Mouse (Mus musculus): Measurements from ENCODE around the gene Zfp1. TPM values are rescaled to one million over a fixed set of nuclear protein-coding genes. Genes with fewer than 3 reads are reported as not detected.

Gene Zfp1
- polyA plus RNA-seq, 1 experiment from 2014 or later: 7.8 TPM

DNA sequence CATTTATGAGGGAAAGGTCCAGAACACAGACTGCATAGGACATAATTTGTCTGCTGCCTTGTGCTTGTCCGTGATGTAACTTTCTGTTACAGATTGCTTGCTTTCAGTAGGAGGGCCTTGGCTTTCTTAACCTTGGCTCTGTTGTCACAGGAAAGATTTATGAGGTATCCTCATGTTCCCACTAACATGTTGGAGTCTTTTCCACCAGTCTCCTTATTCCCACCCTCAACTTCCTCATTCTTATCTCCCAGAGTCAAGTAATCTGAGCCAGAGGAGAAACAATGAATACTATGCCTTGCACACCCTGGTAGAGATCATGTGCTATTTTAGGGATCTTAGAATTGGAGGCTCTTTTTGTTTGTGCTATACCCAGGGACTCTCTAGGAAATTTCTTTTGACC is 45.9 kb upstream of the Zfp1 start:
- no peak overlapping the region for H3K9ac ChIP-seq (ENCODE audit: low read depth, low read length)
- 0% methylated on average over 1 of the region's 1 CpGs for WGBS
- H3K4me3 ChIP-seq (ENCODE audit: low read depth, low read length): no peak overlapping the region
- no peak for TF ChIP-seq CTCF (IDR thresholded peaks at IDR 0.05; ENCODE audit: low read depth)
- H3K36me3 ChIP-seq (ENCODE audit: control insufficient read depth, insufficient read depth): no peaks in the 10 kb centered on the region
- no peaks in the 10 kb centered on the region for H3K27me3 ChIP-seq (replicated peaks; ENCODE audit: control insufficient read depth, insufficient read depth, low read length)
- H3K27ac ChIP-seq (ENCODE audit: low read depth, low read length): peak overlapping the region; percentile 71
- H3K4me2 ChIP-seq (replicated peaks; ENCODE audit: low read depth): peak overlapping the region; percentile 1; the same call in 1 of the 2 replicates
- H3K4me1 ChIP-seq (replicated peaks; ENCODE audit: control insufficient read depth, insufficient read depth, low read length): peaks cover 21% of the 10 kb centered on the region
- ATAC-seq: peak; percentile 79
- H3K9me3 ChIP-seq (ENCODE audit: control insufficient read depth): no peaks in the 10 kb centered on the region

GRCm38 (mm10) chr8:111599707-111600444 is 43.3 kb upstream of the Zfp1 start:
- Histone ChIP-seq H3K9me3 (ENCODE audit: control insufficient read depth) (no peaks in the 10 kb centered on the region), H3K27ac (ENCODE audit: low read depth, low read length) (no peak overlapping the region), H3K4me3 (ENCODE audit: low read depth, low read length) (no peak overlapping the region), H3K4me1 (replicated peaks; ENCODE audit: control insufficient read depth, insufficient read depth, low read length) (peaks cover 21% of the 10 kb centered on the region), H3K36me3 (ENCODE audit: control insufficient read depth, insufficient read depth) (no peaks in the 10 kb centered on the region), H3K27me3 (replicated peaks; ENCODE audit: control insufficient read depth, insufficient read depth, low read length) (no peaks in the 10 kb centered on the region), H3K9ac (ENCODE audit: low read depth, low read length) (no peak overlapping the region), H3K4me2 (replicated peaks; ENCODE audit: low read depth) (no peak overlapping the region)
- no peak for ATAC-seq
- WGBS: 72% methylated on average over 9 of the region's 9 CpGs
- TF ChIP-seq CTCF (IDR thresholded peaks at IDR 0.05; ENCODE audit: low read depth): 0 out of 2 replicates have a peak, but pooled peaks have one; percentile 6

DNA sequence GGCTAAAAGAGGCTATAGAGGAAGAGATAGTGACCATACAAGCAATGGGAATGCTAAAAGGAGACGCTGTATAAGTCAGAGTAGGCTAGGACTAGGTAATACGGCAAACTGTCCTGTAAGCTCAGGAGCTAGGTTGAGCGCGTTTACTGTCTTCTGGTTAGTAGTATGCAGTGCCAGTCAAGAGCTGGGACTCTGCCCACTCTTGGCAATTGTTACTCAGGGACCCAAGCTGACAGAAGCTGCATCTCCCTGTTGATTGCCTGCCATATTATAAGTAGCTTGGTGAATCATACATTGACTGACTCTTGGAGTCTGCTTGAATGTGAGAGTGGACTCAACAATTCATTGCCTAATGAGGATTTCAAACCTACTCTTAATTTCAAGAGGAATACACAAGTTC is 41.2 kb upstream of the Zfp1 start:
- TF ChIP-seq CTCF (IDR thresholded peaks at IDR 0.05; ENCODE audit: low read depth): no peak
- no peak overlapping the region for H3K9ac ChIP-seq (ENCODE audit: low read depth, low read length)
- peaks cover 5% of the 10 kb centered on the region; the same call in 1 of the 2 replicates for H3K4me1 ChIP-seq (replicated peaks; ENCODE audit: control insufficient read depth, insufficient read depth, low read length)
- H3K27ac ChIP-seq (ENCODE audit: low read depth, low read length): no peak overlapping the region
- 92% methylated on average over 4 of the region's 4 CpGs for WGBS
- no peaks in the 10 kb centered on the region for H3K9me3 ChIP-seq (ENCODE audit: control insufficient read depth)
- H3K36me3 ChIP-seq (ENCODE audit: control insufficient read depth, insufficient read depth): no peaks in the 10 kb centered on the region
- H3K4me3 ChIP-seq (ENCODE audit: low read depth, low read length): no peak overlapping the region
- no peak overlapping the region for H3K4me2 ChIP-seq (replicated peaks; ENCODE audit: low read depth)
- no peaks in the 10 kb centered on the region for H3K27me3 ChIP-seq (replicated peaks; ENCODE audit: control insufficient read depth, insufficient read depth, low read length)
- no peak for ATAC-seq

DNA sequence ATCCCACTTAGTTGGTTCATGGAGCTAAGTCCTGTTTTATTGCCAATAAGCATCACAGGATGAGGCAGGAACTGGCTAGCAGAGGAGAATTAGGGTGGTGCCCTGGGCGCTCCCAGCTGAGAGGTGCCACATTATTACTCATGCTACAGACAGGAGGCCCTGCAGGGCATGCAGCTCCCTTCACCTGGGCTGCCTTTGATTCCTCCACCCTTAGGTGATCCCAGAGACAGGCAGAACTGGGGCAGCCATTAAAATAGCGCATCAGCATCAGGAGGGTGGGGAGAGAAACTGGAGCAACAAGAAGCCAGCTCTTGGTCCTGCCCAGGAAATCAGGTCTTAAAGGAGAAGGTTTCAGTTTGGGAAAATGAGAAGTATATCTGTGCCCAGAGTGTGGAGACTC is 38.2 kb upstream of the Zfp1 start:
- H3K9ac ChIP-seq (ENCODE audit: low read depth, low read length): no peak overlapping the region
- WGBS: 79% methylated on average over 2 of the region's 2 CpGs
- no peaks in the 10 kb centered on the region for H3K27me3 ChIP-seq (replicated peaks; ENCODE audit: control insufficient read depth, insufficient read depth, low read length)
- TF ChIP-seq CTCF (IDR thresholded peaks at IDR 0.05; ENCODE audit: low read depth): 0 out of 2 replicates have a peak, but pooled peaks have one; percentile 9
- no peak overlapping the region for H3K27ac ChIP-seq (ENCODE audit: low read depth, low read length)
- no peaks in the 10 kb centered on the region for H3K36me3 ChIP-seq (ENCODE audit: control insufficient read depth, insufficient read depth)
- H3K9me3 ChIP-seq (ENCODE audit: control insufficient read depth): no peaks in the 10 kb centered on the region
- H3K4me2 ChIP-seq (replicated peaks; ENCODE audit: low read depth): no peak overlapping the region
- H3K4me3 ChIP-seq (ENCODE audit: low read depth, low read length): no peak overlapping the region
- ATAC-seq: 0 out of 2 replicates have a peak, but pooled peaks have one; percentile 36
- no peaks in the 10 kb centered on the region for H3K4me1 ChIP-seq (replicated peaks; ENCODE audit: control insufficient read depth, insufficient read depth, low read length)

DNA sequence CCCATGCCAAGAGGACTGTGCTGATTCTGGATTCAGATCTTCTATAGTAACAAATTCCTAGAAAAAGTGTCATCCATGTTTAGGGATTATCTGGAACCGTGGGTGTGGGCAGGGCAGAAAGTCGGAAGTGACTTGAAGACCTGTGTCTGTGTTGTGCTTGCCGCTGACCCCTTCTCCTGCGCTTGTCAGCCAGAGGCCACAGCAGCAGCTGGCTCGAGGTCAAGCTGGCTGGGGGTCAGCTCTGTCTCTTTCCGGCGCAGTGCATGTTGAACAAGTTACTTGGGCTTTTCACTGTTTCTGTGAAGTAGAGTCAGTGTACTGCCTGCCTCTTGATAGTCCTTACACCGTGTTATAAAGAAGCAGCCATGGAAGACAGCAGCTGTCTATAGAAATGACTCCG is 36.2 kb upstream of the Zfp1 start:
- H3K36me3 ChIP-seq (ENCODE audit: control insufficient read depth, insufficient read depth): no peaks in the 10 kb centered on the region
- no peak overlapping the region for H3K4me3 ChIP-seq (ENCODE audit: low read depth, low read length)
- TF ChIP-seq CTCF (IDR thresholded peaks at IDR 0.05; ENCODE audit: low read depth): no peak
- no peak overlapping the region for H3K27ac ChIP-seq (ENCODE audit: low read depth, low read length)
- no peaks in the 10 kb centered on the region for H3K4me1 ChIP-seq (replicated peaks; ENCODE audit: control insufficient read depth, insufficient read depth, low read length)
- no peaks in the 10 kb centered on the region for H3K9me3 ChIP-seq (ENCODE audit: control insufficient read depth)
- no peaks in the 10 kb centered on the region for H3K27me3 ChIP-seq (replicated peaks; ENCODE audit: control insufficient read depth, insufficient read depth, low read length)
- no peak overlapping the region for H3K9ac ChIP-seq (ENCODE audit: low read depth, low read length)
- WGBS: 71% methylated on average over 9 of the region's 9 CpGs
- ATAC-seq: no peak
- H3K4me2 ChIP-seq (replicated peaks; ENCODE audit: low read depth): no peak overlapping the region

GRCm38 (mm10) chr8:111607414-111607813 is 35.8 kb upstream of the Zfp1 start:
- H3K4me1 ChIP-seq (replicated peaks; ENCODE audit: control insufficient read depth, insufficient read depth, low read length): no peaks in the 10 kb centered on the region
- no peak overlapping the region for H3K27ac ChIP-seq (ENCODE audit: low read depth, low read length)
- TF ChIP-seq CTCF (IDR thresholded peaks at IDR 0.05; ENCODE audit: low read depth): no peak
- no peak overlapping the region for H3K9ac ChIP-seq (ENCODE audit: low read depth, low read length)
- no peaks in the 10 kb centered on the region for H3K9me3 ChIP-seq (ENCODE audit: control insufficient read depth)
- no peaks in the 10 kb centered on the region for H3K36me3 ChIP-seq (ENCODE audit: control insufficient read depth, insufficient read depth)
- no peak overlapping the region for H3K4me3 ChIP-seq (ENCODE audit: low read depth, low read length)
- no peak overlapping the region for H3K4me2 ChIP-seq (replicated peaks; ENCODE audit: low read depth)
- H3K27me3 ChIP-seq (replicated peaks; ENCODE audit: control insufficient read depth, insufficient read depth, low read length): no peaks in the 10 kb centered on the region
- ATAC-seq: peak; percentile 63
- WGBS: 41% methylated on average over 7 of the region's 7 CpGs
